Comparison of ENCODE assay signal across 8 mouse cellular contexts in genomic region chr3:115712808-115713200, GRCm38 (mm10). TPM values are rescaled to one million over a fixed set of nuclear protein-coding genes. Genes with fewer than 3 reads are reported as not detected.
DNase-seq lines count a peak whose midpoint lies in the region; ATAC-seq and TF ChIP-seq lines count a peak whose summit lies in the region.

No protein-coding gene starts in this region.

- H3K4me1 ChIP-seq in forebrain, embryonic 12.5 days, result peaks cover 25% of the 10 kb centered on the region
- H3K4me1 ChIP-seq in heart, postnatal 0 days (ENCODE audit: control insufficient read depth, insufficient read depth), result peaks cover 30% of the 10 kb centered on the region; the same call in 1 of the 2 replicates
- H3K4me1 ChIP-seq in liver, embryonic 15.5 days (replicated peaks), result peaks cover 41% of the 10 kb centered on the region
- peaks cover 32% of the 10 kb centered on the region for H3K4me1 ChIP-seq in neural tube, embryonic 13.5 days (replicated peaks)
- peaks cover 13% of the 10 kb centered on the region for H3K4me1 ChIP-seq in testis, adult 2 months (ENCODE audit: control insufficient read depth, insufficient read depth, low read length)

- H3K27ac ChIP-seq in forebrain, embryonic 12.5 days, result no peak overlapping the region
- H3K27ac ChIP-seq in heart, postnatal 0 days (ENCODE audit: low read depth), result peak overlapping the region; percentile 97
- H3K27ac ChIP-seq in liver, embryonic 15.5 days (replicated peaks), result 0 out of 2 replicates have a peak overlapping the region, but pooled peaks have one; percentile 45
- H3K27ac ChIP-seq in neural tube, embryonic 13.5 days (replicated peaks), result no peak overlapping the region
- no peak overlapping the region for H3K27ac ChIP-seq in testis, adult 2 months (ENCODE audit: control insufficient read depth, insufficient read depth, low read depth, low read length)

- peak; percentile 20 for ATAC-seq in CD4-positive, CD25-positive, alpha-beta regulatory T cell, adult 4 months
- ATAC-seq in forebrain, embryonic 12.5 days (ENCODE audit: low FRiP score), result 0 out of 2 replicates have a peak, but pooled peaks have one; percentile 8
- ATAC-seq in heart, postnatal 0 days (ENCODE audit: insufficient read depth, low read depth), result peak; percentile 19; the same call in 1 of the 2 replicates
- ATAC-seq in liver, embryonic 15.5 days (ENCODE audit: insufficient read depth), result no peak
- no peak for ATAC-seq in neural tube, embryonic 13.5 days (ENCODE audit: low read depth)

- peak overlapping the region; percentile 73 for H3K9ac ChIP-seq in forebrain, embryonic 12.5 days
- H3K9ac ChIP-seq in heart, postnatal 0 days (replicated peaks; ENCODE audit: low read depth, low read length), result peak overlapping the region; percentile 91
- no peak overlapping the region for H3K9ac ChIP-seq in liver, embryonic 15.5 days
- peak overlapping the region; percentile 68; the same call in 1 of the 2 replicates for H3K9ac ChIP-seq in neural tube, embryonic 13.5 days

- DNase-seq in c-Kit-positive CD71-positive TER-119-negative erythroid progenitor cells, embryonic 14.5 days (ENCODE audit: low read depth), result peak; percentile 46
- peak; percentile 94 for DNase-seq in heart, postnatal 0 days (ENCODE audit: low spot score)
- DNase-seq in kidney, postnatal 4 days, result peak; percentile 80 to 83

- H3K4me2 ChIP-seq in forebrain, embryonic 12.5 days, result peak overlapping the region; percentile 74
- H3K4me2 ChIP-seq in heart, postnatal 0 days (ENCODE audit: low read depth, low read length), result peak overlapping the region; percentile 73
- H3K4me2 ChIP-seq in liver, embryonic 15.5 days, result peak overlapping the region; percentile 90; the same call in 1 of the 2 replicates
- peak overlapping the region; percentile 88 for H3K4me2 ChIP-seq in neural tube, embryonic 13.5 days

- peak; percentile 15; the same call in 1 of the 2 replicates for TF ChIP-seq EP300 in heart, postnatal 0 days (IDR thresholded peaks at IDR 0.05; ENCODE audit: low read depth)

- H3K27me3 ChIP-seq in forebrain, embryonic 12.5 days, result no peaks in the 10 kb centered on the region
- no peaks in the 10 kb centered on the region for H3K27me3 ChIP-seq in heart, postnatal 0 days (ENCODE audit: control insufficient read depth, insufficient read depth, low read length)
- no peaks in the 10 kb centered on the region for H3K27me3 ChIP-seq in liver, embryonic 15.5 days
- peaks cover 15% of the 10 kb centered on the region for H3K27me3 ChIP-seq in neural tube, embryonic 13.5 days
- peaks cover 7% of the 10 kb centered on the region for H3K27me3 ChIP-seq in testis, adult 2 months (ENCODE audit: control insufficient read depth, insufficient read depth, low read length)

- peaks cover 31% of the 10 kb centered on the region for H3K36me3 ChIP-seq in forebrain, embryonic 12.5 days (replicated peaks)
- H3K36me3 ChIP-seq in heart, postnatal 0 days (replicated peaks; ENCODE audit: control insufficient read depth, insufficient read depth, low read length), result peaks cover 23% of the 10 kb centered on the region
- peaks cover 10% of the 10 kb centered on the region for H3K36me3 ChIP-seq in liver, embryonic 15.5 days (replicated peaks)
- H3K36me3 ChIP-seq in neural tube, embryonic 13.5 days, result no peaks in the 10 kb centered on the region
- H3K36me3 ChIP-seq in testis, adult 2 months (ENCODE audit: control insufficient read depth, insufficient read depth, low read length), result no peaks in the 10 kb centered on the region

- no peaks in the 10 kb centered on the region for H3K9me3 ChIP-seq in forebrain, embryonic 12.5 days
- H3K9me3 ChIP-seq in heart, postnatal 0 days (replicated peaks; ENCODE audit: control insufficient read depth, low read length), result no peaks in the 10 kb centered on the region
- no peaks in the 10 kb centered on the region for H3K9me3 ChIP-seq in liver, embryonic 15.5 days (replicated peaks)
- H3K9me3 ChIP-seq in neural tube, embryonic 13.5 days, result no peaks in the 10 kb centered on the region

- WGBS in forebrain, embryonic 12.5 days, result 14% methylated on average over 9 of the region's 9 CpGs
- 5% methylated on average over 9 of the region's 9 CpGs for whole genome bisulfite sequencing in heart, postnatal 0 days
- 9% methylated on average over 9 of the region's 9 CpGs for WGBS in liver, embryonic 15.5 days (ENCODE audit: insufficient replicate concordance)
- WGBS in neural tube, embryonic 13.5 days, result 20% methylated on average over 9 of the region's 9 CpGs

- no peak for TF ChIP-seq POLR2A in testis, adult 2 months (IDR thresholded peaks at IDR 0.05; ENCODE audit: control insufficient read depth, low read depth, low read length)

- H3K4me3 ChIP-seq in forebrain, embryonic 12.5 days (replicated peaks), result peak overlapping the region; percentile 56
- H3K4me3 ChIP-seq in heart, postnatal 0 days (ENCODE audit: low read depth, low read length), result peak overlapping the region; percentile 80
- peak overlapping the region; percentile 64 for H3K4me3 ChIP-seq in liver, embryonic 15.5 days (replicated peaks)
- H3K4me3 ChIP-seq in neural tube, embryonic 13.5 days, result peak overlapping the region; percentile 52
- peak overlapping the region; percentile 57; the same call in 1 of the 2 replicates for H3K4me3 ChIP-seq in testis, adult 2 months (ENCODE audit: control insufficient read depth, low read depth, low read length)

- peak; percentile 90 for TF ChIP-seq CTCF in heart, postnatal 0 days (IDR thresholded peaks at IDR 0.05; ENCODE audit: low read depth)
- peak; percentile 77 for TF ChIP-seq CTCF in testis, adult 2 months (IDR thresholded peaks at IDR 0.05; ENCODE audit: control insufficient read depth, insufficient read depth, insufficient replicate concordance, low read depth, low read length)

RNA-seq across cellular contexts. Expression of gene S1pr1, which starts 2.1 kb away (rescaled TPM):
- polyA plus RNA-seq in CD4-positive, CD25-positive, alpha-beta regulatory T cell, adult 4 months (2017; shearing (Covaris generic)), result 100 to 1,000 TPM; 195 to 238 TPM
- polyA plus RNA-seq in forebrain, embryonic 12.5 days (2016; fragmentation: Nextera tagmentation; extraction: Ambion mirVana), result 31.1 and 31.9 TPM in 2 replicates
- 160 and 192 TPM in 2 replicates for total RNA-seq in heart, postnatal 0 days (2014; rRNA removed; ENCODE audit: low replicate concordance)
- polyA plus RNA-seq in heart, postnatal 0 days (2015; fragmentation: Nextera tagmentation; extraction: Ambion mirVana), result 66.1 and 74.6 TPM in 2 replicates
- 8.8 and 9.2 TPM in 2 replicates for polyA plus RNA-seq in liver, embryonic 15.5 days (2015; fragmentation: Nextera tagmentation; extraction: Ambion mirVana)
- 25.4 and 26.0 TPM in 2 replicates for polyA plus RNA-seq in neural tube, embryonic 13.5 days (2015; fragmentation: Nextera tagmentation; extraction: Ambion mirVana)
- polyA plus RNA-seq in testis, adult 2 months (2012; rRNA removed), result 2.0 and 2.1 TPM in 2 replicates

Comparison
In these comparisons a context has a peak if more than half of its experiments do, and no peak if none do; other contexts are left out.
1. ATAC-seq: peak in CD4-positive, CD25-positive, alpha-beta regulatory T cell, adult 4 months (single experiment), forebrain, embryonic 12.5 days (single experiment) and heart, postnatal 0 days (single experiment); none in liver, embryonic 15.5 days (single experiment) and neural tube, embryonic 13.5 days (single experiment).
2. H3K27ac ChIP-seq: peak in heart, postnatal 0 days (single experiment) and liver, embryonic 15.5 days (single experiment); none in forebrain, embryonic 12.5 days (single experiment), neural tube, embryonic 13.5 days (single experiment) and testis, adult 2 months (single experiment).
3. Peak in every context shown above with its lines, with median percentiles within 50 percentile points of each other: DNase-seq, H3K4me2 ChIP-seq and H3K4me3 ChIP-seq.